Mouse (Mus musculus): ENCODE measurements around the gene Clca3a1.

The Clca3a1 gene

GRCm38 (mm10) chr3:144679701-144680159 lies 81.0 kb downstream of the Clca3a1 start:
- DNase-seq: no peak

All from kidney, adult 8-10 months (tissue).